Mouse (Mus musculus): ENCODE measurements around the gene St6galnac5.

DNA sequence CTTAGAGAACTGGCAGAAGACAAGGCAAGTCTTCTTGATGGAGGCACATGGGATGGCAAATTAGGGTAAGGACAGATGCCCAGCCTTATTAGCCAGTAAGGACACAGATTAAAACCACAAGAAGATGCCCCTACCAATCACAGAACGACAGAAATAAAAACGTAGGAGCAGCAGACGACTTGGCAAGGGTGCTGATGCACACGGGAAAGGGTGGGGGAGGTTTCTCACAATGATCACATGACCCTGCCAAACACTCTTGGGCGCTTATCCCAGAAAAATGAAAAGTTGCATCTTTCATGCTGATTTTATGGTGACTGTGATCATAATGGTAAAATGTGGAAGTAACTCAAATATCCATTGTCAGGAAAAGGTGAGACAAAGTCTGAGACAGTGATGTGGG, 75.0 kb downstream of the St6galnac5 start:
- TF ChIP-seq CTCF (IDR thresholded peaks at IDR 0.05; ENCODE audit: extremely low read depth, insufficient read length, insufficient replicate concordance, low read depth, low read length) (no peak), POLR2A (IDR thresholded peaks at IDR 0.05; ENCODE audit: low read depth, low read length) (no peak)

All from small intestine, adult 2 months (tissue).